Mouse (Mus musculus): ENCODE results near the gene 4931409K22Rik.

DNA sequence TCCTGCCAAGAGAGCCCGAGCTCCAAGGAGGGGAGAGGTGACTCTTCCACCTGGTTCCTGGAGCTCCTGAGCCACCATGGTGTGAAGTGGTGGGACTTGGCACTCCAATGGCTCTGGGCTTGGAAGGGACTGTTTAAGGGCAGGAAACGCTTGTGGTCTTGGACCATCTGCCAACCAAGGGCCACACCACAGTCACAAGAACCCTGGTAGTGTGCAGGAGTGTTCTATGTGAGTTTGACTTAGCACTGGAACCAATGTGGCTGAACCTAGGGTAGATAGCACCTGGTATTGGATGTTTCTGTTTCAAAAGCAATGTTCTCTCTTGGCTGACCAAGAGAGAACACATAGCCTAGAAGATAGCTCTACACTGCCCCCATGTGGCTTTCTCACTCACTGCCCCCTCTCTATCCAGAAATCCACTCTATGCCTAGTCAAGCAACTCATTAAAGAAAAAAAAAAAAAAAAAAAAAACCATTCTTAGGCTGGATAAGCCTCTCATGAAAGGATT, 40.7 kb upstream of the 4931409K22Rik start:
- TF ChIP-seq MYC (IDR thresholded peaks at IDR 0.05; ENCODE audit: low read depth, low read length) (no peak), CTCF (conservative IDR thresholded peaks at IDR 0.05 in 1 of 2, IDR thresholded peaks at IDR 0.05 in 1 of 2; ENCODE audit: low read depth in 2 of 2, low read length in 2 of 2) (peak; percentile 54 to 84; a peak in 3 of 4 replicates), POLR2AphosphoS2 (IDR thresholded peaks at IDR 0.05; ENCODE audit: low read depth, low read length) (no peak), POLR2A (IDR thresholded peaks at IDR 0.05; ENCODE audit: low read depth, low read length) (no peak), JUND (conservative IDR thresholded peaks at IDR 0.05; ENCODE audit: low read depth, low read length) (no peak)

Measured in CH12.LX (cell line).